Mouse (Mus musculus) thymus, adult 2 months (tissue): ENCODE measurements around the gene E130114P18Rik.

Experiments used
- CTCF ChIP-seq: fragments of 200-500 bp; IDR thresholded peaks from 2 replicates; pipeline ENCODE4 v1.5.1; 2012; ENCODE audit warnings: mild to moderate bottlenecking, control low read depth, low read length, moderate library complexity, borderline replicate concordance; ENCODE audit not compliant: control insufficient read depth, poor library complexity, insufficient read depth; ENCODE audit errors: extremely low read depth
- POLR2A ChIP-seq: fragments of 200-500 bp; IDR thresholded peaks from 2 replicates; pipeline ENCODE4 v1.6.1; 2012; ENCODE audit warnings: mild to moderate bottlenecking, low read length, control low read depth, moderate library complexity; ENCODE audit not compliant: control insufficient read depth, poor library complexity, insufficient read depth; ENCODE audit errors: extremely low read depth

GRCm38 (mm10) chr4:97772641-97773040 lies 5.2 kb downstream of the E130114P18Rik start, which contains the start of gene Nfia:
- TF ChIP-seq CTCF (no peak), POLR2A (no peak)
